Mouse (Mus musculus) cortical plate, adult 2 months (tissue): ENCODE results near the gene Syngr1. TPM values are rescaled to one million over a fixed set of nuclear protein-coding genes. Genes with fewer than 3 reads are reported as not detected.

Experiments
- H3K27ac ChIP-seq: fragments of 200-500 bp; 2 replicates; pipeline ENCODE4 v1.5.1; 2012; ENCODE audit warnings: low read length, control low read depth, inconsistent platforms; ENCODE audit not compliant: insufficient read depth
- H3K4me1 ChIP-seq: fragments of 200-500 bp; 2 replicates; pipeline ENCODE4 v1.6.1; 2011; ENCODE audit warnings: low read length; ENCODE audit not compliant: control insufficient read depth, insufficient read depth
- H3K4me3 ChIP-seq: fragments of 200-500 bp; 2 replicates; pipeline ENCODE4 v1.5.1; 2011; ENCODE audit warnings: mild to moderate bottlenecking, low read length, control low read depth; ENCODE audit not compliant: insufficient read depth
- CTCF ChIP-seq: fragments of 200-500 bp; IDR thresholded peaks from 2 replicates; pipeline ENCODE4 v1.5.1; 2011; ENCODE audit warnings: mild to moderate bottlenecking, control low read depth, low read length; ENCODE audit not compliant: insufficient read depth; ENCODE audit errors: extremely low read depth
- POLR2A ChIP-seq: fragments of 200-500 bp; IDR thresholded peaks from 2 replicates; pipeline ENCODE4 v1.6.1; 2011; ENCODE audit warnings: mild to moderate bottlenecking, low read length, control low read depth; ENCODE audit not compliant: insufficient read depth; ENCODE audit errors: extremely low read depth
- polyA plus RNA-seq: library from polyadenylated mRNA; depleted of rRNA; stranded (reverse); fragments of >200 nt; gene quantifications from 2 replicates; pipeline ENCODE4 v1.2.3, GENCODE M21; 2012

The Syngr1 gene
- polyA plus RNA-seq, 1 experiment = 372 TPM

DNA sequence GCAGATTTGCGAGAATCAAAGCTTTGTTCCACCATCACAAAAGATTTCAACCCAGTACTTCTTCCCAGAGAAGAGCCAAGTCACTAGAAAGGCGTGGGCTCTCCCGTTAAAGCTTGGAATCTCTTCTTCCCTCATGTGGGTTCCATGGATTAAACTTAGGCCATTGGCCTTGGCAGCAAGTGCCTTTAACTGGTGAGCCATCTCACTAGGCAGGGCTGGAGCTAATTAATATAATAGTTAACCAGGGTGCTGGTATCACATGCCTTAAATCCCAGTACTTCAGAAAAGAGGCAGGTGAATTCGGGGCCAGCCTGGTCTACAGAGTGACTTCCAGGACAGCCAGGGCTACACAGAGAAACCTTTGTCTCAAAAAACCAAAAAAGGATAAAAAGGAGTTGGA lies 33.5 kb downstream of the Syngr1 start:
- no peaks in the 10 kb centered on the region for H3K4me1 ChIP-seq
- no peak for TF ChIP-seq CTCF
- TF ChIP-seq POLR2A = no peak
- H3K4me3 ChIP-seq = no peak overlapping the region
- H3K27ac ChIP-seq = no peak overlapping the region

DNA sequence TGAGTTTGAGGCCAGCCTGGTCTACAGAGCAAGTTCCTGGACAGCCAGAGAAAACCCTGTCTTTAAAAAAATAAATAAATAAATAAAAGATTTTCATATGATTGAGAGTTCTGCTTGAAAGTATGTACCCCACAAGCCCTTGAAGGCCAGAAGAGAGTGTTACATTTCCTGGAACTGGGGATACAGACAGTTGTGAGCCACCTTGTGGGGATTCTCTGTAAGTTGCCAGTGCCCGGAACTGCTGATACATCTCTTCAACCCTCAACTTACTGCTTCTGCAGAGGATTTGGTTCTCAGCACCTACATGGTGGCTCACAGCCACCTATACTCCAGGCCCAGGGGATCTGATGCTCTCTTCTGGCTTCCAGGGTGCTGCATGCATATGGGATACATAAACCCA lies 36.1 kb downstream of the Syngr1 start:
- no peak for TF ChIP-seq POLR2A
- peak; percentile 33; the same call in 1 of the 2 replicates for TF ChIP-seq CTCF
- no peak overlapping the region for H3K4me3 ChIP-seq
- no peak overlapping the region for H3K27ac ChIP-seq
- no peaks in the 10 kb centered on the region for H3K4me1 ChIP-seq

GRCm38 (mm10) chr15:80129982-80130381 lies 38.8 kb downstream of the Syngr1 start:
- Histone ChIP-seq H3K4me1 (peaks cover 9% of the 10 kb centered on the region; the same call in 1 of the 2 replicates), H3K27ac (no peak overlapping the region), H3K4me3 (no peak overlapping the region)
- no peak for TF ChIP-seq POLR2A
- TF ChIP-seq CTCF = no peak

DNA sequence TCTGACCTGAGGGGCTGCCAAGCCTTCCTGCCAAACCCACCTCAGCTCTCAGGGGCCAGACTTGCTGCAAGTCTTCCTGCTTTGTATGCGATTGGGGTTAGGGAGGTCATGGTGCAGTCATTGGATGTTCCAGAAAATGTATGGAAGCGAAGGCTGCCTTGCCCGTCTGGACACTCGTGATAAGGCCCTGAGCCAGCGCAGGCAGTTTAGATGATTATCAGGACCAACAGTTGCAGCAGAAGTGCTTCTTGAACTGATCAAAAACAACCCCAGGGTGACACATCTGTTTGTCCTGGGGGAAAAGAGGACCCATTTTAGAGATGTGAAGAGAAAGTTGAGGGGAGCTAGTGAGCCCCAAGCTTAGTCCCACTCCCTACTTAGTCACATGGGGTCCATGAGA lies 39.6 kb downstream of the Syngr1 start:
- H3K4me3 ChIP-seq = no peak overlapping the region
- no peak overlapping the region for H3K27ac ChIP-seq
- TF ChIP-seq CTCF (no peak), POLR2A (no peak)
- H3K4me1 ChIP-seq = peaks cover 9% of the 10 kb centered on the region; the same call in 1 of the 2 replicates

- no peak for TF ChIP-seq CTCF
- TF ChIP-seq POLR2A = no peak
- peaks cover 9% of the 10 kb centered on the region; the same call in 1 of the 2 replicates for H3K4me1 ChIP-seq
- H3K27ac ChIP-seq = no peak overlapping the region
Observed at GRCm38 (mm10) chr15:80131421-80131820, 40.3 kb downstream of the Syngr1 start.

DNA sequence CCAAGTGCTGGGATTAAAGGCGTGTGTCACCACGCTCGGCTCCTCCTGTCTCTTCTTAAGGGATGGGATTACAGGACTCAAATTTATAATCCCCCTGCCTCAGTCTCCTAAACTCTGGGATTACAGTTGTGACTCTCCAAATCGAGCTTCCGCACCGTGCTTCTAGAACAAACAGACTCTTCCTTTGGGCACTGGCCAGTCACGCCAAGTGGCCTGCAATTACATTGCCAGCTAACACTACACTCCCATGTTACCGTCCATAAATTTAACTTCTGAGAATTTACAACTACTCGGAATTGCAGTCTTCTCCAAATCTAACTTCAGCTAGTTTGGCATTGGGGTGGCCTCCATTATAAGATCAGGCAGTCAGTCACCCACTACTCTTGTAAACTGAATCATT lies 41.3 kb downstream of the Syngr1 start:
- H3K4me1 ChIP-seq = peaks cover 11% of the 10 kb centered on the region; the same call in 1 of the 2 replicates
- peak overlapping the region; percentile 97; the same call in 1 of the 2 replicates for H3K4me3 ChIP-seq
- H3K27ac ChIP-seq = no peak overlapping the region
- TF ChIP-seq POLR2A = no peak
- TF ChIP-seq CTCF = no peak

More at GRCm38 (mm10) chr15:80131421-80131820, 40.3 kb downstream of the Syngr1 start:
- no peak overlapping the region for H3K4me3 ChIP-seq

- TF ChIP-seq POLR2A = peak; percentile 34; the same call in 1 of the 2 replicates
- TF ChIP-seq CTCF = peak; percentile 37; the same call in 1 of the 2 replicates
- peaks cover 12% of the 10 kb centered on the region; the same call in 1 of the 2 replicates for H3K4me1 ChIP-seq
- peak within 1 kb of the TSS; percentile 97 for H3K4me3 ChIP-seq
- H3K27ac ChIP-seq = peak within 1 kb of the TSS; percentile 95
Observed at GRCm38 (mm10) chr15:80132993-80133586, 42.0 kb downstream of the Syngr1 start, which contains the start of gene Tab1. TSS of gene Tab1 (plus strand) at chr15:80133127.

DNA sequence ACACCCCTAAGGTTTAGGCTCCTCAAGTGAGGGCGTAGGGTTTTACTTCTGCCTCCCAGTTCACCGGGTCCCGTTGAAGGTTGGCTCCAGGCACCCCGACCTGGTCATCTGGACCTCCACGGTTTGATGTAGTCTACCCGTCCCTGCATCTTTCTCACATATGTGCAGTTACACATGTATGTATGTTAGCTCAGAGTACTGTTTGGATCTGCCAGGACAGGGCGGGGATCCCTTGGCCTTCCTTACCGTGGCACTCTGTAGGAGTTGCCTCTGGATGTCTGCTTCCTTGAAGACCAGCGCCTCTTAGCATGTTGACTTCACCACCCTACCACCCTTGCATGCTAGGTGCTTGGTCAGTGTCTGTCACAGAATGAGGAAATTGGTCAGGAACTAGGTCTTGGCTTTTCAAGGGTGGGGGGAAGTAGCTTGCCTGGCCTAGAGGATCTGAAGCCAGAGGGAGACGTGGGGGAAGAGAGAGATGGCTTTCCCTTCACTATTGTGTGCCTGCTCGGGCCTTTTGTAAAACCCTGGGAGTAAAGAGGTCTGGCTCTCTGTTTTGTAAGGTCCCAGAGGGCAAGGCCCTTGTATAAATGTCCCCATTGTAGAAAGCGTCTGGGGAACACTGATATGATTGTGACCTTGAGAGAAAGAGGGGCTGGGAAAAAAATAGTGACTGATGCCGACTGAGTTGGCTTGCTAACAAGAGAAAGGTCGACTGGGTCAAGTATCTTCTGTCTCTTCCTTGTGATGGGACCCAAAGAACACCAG lies 42.7 kb downstream of the Syngr1 start:
- Histone ChIP-seq H3K4me3 (peak overlapping the region; percentile 97), H3K4me1 (peaks cover 15% of the 10 kb centered on the region), H3K27ac (peak overlapping the region; percentile 95)
- TF ChIP-seq POLR2A = no peak
- TF ChIP-seq CTCF = no peak

DNA sequence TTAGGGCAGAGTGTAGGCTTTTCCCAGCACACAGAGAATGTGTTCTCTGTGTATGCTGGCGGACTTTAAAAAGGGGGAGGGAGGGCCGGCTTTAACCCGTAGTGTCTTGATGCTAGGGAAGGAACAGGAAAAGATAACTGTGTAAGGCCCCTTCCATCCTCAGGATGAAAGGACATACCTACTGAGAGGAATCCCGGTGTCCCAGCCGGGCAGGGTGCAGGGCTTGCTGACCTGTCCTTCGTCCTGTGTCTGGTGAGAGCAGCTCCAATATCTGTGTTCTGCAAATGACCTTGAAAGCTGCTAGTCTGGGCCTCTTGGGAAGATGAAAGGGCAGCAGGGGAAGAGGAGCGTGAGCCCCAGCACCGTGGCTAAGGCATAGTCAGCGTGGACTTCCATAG lies 43.3 kb downstream of the Syngr1 start:
- peak overlapping the region; percentile 97; the same call in 1 of the 2 replicates for H3K4me3 ChIP-seq
- H3K27ac ChIP-seq = peak overlapping the region; percentile 95
- H3K4me1 ChIP-seq = peaks cover 18% of the 10 kb centered on the region
- TF ChIP-seq POLR2A (no peak), CTCF (no peak)
